Mouse (Mus musculus): ENCODE measurements around the gene Tnrc6c. TPM values are rescaled to one million over a fixed set of nuclear protein-coding genes. Genes with fewer than 3 reads are reported as not detected.
A peak's percentile ranks its signal among the peaks of the same experiment; 100 is the strongest.

Gene Tnrc6c
- total RNA-seq, 2 experiments from 2014 or later: 18.0 to 32.2 TPM

DNA sequence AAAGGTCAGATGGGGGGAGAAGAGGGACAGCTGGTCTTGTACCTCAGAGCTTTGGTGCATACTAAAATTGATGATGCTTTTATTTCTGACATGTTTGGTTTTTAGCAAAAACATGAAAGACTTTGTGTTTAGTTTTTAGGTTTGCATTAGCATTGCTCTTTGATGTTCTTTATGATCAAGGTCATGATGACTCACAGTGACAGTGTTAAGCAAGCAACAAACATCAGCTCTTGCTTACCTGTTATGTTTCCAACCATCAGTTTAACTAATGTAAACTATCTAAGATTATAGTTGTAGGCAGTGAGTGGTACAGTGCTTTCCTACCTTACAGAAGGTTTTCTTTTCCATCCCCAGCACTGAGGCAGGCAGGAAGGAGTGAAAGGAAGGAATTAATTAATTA is 12.5 kb downstream of the Tnrc6c start:
- ATAC-seq (replicated peaks; ENCODE audit: low FRiP score, low TSS enrichment, poor library complexity, severe bottlenecking): no peak

DNA sequence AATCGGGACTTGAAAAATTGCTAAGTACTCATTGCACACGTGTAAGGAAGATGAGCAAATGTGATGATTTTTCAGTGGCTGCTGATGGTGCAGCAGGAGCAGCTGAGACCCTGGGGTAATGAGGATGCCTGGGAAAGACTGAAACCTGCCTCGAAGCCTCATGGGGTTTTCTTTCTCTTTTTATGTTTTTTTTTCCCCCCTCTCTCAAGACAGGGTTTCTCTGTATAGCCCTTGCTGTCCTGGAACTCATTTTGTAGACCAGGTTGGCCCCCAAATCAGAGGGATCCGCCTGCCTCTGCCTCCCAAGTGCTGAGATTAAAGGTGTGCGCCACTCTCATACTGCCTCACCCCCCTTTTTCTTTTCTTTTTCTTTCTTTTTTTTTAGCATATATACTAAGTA is 13.1 kb downstream of the Tnrc6c start:
- no peak for ATAC-seq (replicated peaks; ENCODE audit: low FRiP score, low TSS enrichment, poor library complexity, severe bottlenecking)

DNA sequence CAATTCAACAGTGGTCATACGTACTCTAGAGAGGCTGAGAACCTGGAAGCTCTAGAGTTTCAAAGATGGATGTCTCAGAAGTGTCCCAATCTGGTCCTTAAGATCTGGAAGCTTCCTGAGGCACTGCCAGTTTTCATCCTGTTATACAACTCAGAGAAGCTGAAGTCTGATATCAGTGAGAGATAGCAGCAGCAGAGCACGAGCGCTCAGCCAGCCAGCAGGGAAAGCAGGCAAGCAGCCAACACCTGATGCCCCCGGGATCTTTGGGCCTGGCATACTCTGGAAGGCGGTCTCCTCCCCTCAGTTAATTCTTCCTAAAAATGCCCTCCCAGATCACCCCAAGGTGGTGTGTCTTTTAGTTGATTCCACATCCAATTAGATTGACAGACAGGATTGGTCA is 13.7 kb downstream of the Tnrc6c start:
- peak; percentile 50; the same call in 1 of the 2 replicates for ATAC-seq (replicated peaks; ENCODE audit: low FRiP score, low TSS enrichment, poor library complexity, severe bottlenecking)

DNA sequence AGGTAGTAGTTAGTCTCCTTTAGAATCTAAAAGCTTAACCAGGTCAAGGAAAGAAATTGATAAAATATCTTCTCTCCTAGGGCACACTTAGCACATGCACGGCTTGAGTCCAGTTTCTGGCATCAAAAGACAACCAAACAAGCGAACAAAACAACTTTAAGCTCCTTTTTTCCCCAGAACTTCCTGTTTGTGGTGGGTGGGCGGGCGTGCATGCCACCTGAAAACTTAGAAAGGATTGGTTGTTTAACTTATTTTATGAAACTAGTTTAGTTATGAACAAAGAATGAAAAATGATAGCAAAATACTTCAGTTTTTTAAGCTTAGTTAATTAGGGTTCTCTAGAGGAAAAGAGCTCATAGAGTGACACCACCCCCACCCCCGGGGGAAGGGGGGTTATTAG is 17.5 kb downstream of the Tnrc6c start:
- ATAC-seq (replicated peaks; ENCODE audit: low FRiP score, low TSS enrichment, poor library complexity, severe bottlenecking): no peak

DNA sequence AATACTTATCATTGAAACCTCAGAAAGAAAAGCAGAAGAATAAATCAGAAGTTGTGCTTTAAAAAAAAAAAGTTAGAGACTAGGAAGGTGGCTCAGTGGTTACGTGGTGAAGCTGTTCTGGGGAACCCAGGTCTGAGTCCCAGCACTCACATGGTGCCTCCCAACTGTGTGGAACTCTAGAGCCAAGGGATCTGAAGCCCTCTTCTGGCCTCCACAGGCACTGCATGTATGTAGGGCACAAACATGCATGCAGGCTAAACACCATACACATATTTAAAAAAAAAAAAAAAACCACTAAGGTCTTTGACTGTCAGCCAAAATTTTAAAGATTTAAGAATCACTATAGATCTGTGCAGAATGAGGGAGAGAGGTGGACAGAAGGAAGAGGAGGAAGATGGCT is 20.4 kb downstream of the Tnrc6c start:
- ATAC-seq (replicated peaks; ENCODE audit: low FRiP score, low TSS enrichment, poor library complexity, severe bottlenecking): no peak

DNA sequence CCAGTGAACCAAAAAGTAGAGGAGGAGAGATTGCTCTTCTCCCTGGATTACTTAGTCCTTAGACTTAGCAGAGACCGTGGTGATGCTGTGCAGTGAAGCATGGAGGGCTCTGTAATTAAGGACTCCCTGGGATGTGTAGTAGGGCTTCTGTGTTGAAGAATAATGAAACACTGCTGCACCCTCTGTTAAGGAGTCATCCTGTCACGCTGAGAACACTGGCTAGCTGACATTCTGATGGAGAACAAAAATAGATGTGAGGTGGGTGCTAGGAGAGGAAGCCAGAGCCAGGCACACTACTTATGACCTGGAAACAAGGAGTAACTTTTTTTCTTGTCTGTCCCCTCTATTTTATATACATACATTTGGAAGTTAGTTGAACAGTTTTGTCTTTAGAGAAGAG is 22.6 kb downstream of the Tnrc6c start:
- no peak for ATAC-seq (replicated peaks; ENCODE audit: low FRiP score, low TSS enrichment, poor library complexity, severe bottlenecking)

DNA sequence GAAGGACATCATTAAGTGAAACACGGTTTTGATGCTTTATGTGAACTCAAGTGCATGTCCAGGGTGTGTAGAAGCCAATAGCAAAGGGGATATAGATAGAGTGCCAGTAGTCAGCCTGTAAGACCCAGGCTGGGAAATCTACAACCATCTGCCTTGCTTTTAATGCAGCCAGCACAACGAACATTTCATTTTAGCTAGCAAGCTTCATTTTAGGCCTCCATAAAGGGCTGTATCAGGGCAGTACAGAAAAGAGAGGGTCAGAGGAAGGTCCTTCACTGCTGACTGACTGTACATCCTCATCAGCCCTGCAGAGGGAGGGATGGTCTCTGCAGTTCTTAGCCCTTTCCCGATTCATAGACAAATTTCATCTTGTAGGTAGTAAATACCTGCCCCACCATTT is 23.0 kb downstream of the Tnrc6c start:
- ATAC-seq (replicated peaks; ENCODE audit: low FRiP score, low TSS enrichment, poor library complexity, severe bottlenecking): no peak

DNA sequence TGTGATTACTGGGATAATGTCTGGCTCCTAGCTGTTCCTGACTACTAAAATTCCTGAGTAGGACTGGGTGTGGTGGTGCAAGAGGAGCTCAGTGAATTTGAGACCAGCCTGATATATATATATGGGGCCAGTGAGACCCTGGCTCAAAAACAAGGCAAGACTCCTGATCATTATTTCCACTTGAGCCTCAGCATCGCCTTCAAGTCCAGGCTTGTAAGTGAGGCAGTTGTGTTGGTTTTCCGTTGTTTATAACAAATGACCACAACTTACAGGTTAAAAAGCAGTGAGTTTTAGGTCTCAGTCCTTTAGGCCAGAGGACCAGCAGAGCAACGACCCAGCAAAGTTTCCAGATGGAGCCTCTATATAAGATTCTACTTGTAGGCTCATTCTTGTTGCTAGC is 23.5 kb downstream of the Tnrc6c start:
- no peak for ATAC-seq (replicated peaks; ENCODE audit: low FRiP score, low TSS enrichment, poor library complexity, severe bottlenecking)

DNA sequence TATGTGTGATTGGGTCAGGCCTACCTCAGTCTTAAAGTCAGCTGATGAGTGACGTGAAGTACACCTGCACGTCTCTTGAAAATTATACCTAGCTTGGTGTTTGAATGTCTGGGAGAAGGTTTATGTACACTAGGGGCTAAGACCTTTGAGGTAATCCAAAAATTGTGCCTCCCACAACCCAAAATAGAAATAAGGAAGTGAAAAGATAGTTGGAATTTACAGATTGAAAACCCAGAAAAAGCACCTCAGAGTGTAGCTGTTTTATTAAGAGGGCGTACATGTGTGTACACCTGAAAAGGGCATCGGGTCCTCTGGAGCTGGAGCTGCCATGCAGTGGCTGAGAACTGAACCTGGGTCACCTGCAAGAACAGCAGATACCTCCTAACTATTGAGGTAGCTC is 24.1 kb downstream of the Tnrc6c start:
- no peak for ATAC-seq (replicated peaks; ENCODE audit: low FRiP score, low TSS enrichment, poor library complexity, severe bottlenecking)

DNA sequence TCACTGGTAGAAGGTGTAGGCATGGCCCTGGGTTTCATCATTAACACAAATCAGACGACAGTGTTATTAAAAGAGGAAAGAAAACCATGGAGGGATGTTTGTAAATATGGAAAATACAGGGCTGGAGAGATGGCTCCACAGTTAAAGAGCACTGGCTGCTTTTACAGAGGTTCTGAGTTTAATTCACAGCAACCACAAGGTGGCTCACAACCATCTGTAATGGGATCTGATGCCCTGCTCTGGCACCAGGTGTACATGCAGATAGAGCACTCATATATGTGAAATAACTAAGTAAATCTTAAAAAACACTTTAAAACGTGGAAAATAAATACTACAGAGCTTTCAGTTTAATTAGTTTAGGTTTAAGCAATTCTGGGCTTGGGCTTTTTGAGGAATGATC is 24.7 kb downstream of the Tnrc6c start:
- no peak for ATAC-seq (replicated peaks; ENCODE audit: low FRiP score, low TSS enrichment, poor library complexity, severe bottlenecking)

DNA sequence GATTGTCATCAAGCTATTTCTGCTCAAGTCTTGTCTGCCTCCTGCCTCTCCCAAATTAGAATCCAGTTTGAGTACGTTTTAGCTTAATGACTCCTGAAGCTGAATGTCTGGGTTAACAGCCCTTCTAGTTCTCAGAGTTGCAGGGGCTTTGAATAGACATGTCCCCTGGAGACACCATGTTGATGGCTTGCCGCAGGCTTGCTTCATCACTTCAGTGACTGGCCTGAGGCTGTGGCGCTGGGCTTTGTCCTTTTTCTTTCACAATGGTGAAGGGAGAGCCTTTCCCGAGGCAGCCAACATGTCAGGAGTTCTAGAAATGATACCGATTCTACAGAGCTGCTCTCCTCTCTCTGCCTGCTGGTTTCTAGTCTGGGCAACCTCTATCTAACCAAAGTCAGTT is 30.6 kb downstream of the Tnrc6c start:
- no peak for ATAC-seq (replicated peaks; ENCODE audit: low FRiP score, low TSS enrichment, poor library complexity, severe bottlenecking)

DNA sequence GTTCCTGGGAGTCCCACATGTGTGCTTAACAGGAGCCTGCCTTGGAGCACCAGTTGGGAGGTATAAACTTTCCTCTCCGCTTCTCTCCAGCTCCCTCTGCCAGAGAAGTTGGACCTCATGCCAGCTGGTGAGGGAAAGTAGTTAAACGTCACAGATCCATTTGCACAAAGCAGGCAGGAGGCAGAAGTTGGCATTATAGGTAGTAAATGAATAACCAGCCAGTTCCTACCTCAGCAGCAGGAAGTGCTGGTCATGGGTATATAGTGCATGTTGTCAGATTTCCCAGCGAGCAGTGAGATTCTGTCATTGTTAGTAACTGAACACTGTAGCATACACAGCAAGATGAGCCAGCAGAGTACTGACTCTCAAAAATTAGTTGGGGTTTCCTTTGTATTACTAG is 31.4 kb downstream of the Tnrc6c start:
- no peak for ATAC-seq (replicated peaks; ENCODE audit: low FRiP score, low TSS enrichment, poor library complexity, severe bottlenecking)

DNA sequence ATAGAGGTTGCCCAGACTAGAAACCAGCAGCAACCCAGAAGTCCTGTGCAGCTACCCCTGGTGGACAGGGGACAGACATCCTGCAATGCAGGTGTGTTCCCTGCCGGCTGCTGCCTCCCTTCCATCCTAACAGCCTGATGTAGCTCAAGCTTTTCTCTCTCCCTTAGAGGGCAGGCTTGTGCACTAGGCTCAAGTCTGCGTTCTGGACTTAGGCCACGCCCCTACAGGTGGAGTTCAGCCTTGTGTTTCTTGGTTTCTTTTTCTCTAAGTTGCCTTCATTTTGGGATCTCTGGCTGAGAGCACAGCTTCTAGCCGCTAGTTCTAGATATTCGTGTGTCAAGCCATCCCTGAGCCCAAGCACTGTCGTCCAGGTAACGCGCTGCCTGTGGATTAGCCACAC is 31.9 kb downstream of the Tnrc6c start:
- peak; percentile 87 for ATAC-seq (replicated peaks; ENCODE audit: low FRiP score, low TSS enrichment, poor library complexity, severe bottlenecking)

DNA sequence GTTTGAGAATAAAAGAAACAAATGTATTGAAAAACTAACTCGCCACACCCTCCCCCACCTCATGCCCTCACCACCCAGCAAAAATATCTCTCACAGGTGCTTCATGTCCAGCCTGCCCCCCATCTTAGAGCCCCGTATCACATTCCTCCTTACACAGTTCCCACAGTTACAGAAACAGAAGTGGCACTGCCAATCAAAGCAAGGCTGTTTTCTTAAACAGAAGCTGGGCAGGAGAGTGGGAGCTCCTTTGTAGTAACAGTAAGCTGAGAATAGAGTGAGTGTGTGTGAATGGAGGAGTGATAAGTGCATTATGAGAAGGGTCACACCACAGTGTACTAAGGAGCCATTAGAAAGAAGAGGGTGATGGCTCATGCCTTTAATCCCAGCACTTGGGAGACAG is 34.5 kb downstream of the Tnrc6c start:
- ATAC-seq (replicated peaks; ENCODE audit: low FRiP score, low TSS enrichment, poor library complexity, severe bottlenecking): no peak

DNA sequence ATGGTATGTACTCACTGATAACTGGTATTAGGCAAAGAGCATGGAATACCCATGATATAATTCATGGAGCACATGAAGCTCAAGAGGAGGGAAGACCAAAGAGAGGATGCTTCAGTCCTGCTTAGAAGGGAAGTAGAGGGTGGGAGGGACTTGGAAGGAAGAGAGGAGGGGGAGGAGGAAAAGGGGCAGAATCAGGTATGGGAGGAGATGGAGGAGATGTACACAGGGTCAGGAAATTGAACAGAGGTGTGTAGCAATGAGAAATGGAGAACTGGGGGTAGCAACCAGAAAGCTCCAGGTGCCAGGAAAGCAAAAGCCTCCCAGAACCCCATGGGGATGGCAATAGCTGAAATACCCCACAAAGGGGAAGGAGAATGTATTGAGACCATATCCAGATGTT is 37.2 kb downstream of the Tnrc6c start:
- ATAC-seq (replicated peaks; ENCODE audit: low FRiP score, low TSS enrichment, poor library complexity, severe bottlenecking): no peak

DNA sequence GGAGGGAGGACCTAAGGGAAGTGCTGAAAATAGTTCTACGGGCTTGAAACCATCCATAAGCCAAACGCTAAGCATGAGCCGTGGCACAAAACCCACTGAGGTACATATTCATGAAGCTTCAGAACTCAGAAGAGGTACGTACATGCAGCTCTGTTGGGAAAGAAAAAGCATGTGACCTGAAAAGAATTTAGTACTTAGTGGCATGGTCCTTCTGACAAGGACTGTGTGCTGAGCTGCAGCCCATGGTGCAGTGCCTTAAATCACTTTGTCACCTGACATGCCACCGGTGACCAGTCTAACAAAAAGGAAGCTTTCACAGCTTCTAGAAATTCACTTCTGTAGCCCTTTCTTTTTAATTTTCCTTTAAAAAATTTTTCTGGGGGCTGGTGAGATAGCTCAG is 40.0 kb downstream of the Tnrc6c start:
- ATAC-seq (replicated peaks; ENCODE audit: low FRiP score, low TSS enrichment, poor library complexity, severe bottlenecking): no peak

DNA sequence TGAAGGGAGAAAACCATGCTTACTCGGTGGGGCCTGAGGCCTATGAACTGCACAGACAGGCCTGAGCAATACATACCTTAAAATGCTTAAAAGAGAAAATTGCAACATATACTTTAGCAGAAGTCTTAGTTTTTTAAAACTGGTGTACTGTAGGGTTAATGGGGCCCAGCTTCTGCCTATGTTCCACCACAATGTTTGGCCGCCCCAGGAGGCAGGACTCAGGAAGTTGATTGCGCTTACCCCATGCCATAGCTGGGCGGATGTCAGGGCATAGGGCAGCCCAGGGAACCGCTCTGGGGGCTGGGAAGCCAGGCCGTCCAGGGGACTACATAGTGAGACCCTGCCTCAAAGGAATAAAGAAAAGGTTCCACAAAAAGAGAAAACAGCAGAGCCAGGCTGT is 42.5 kb downstream of the Tnrc6c start:
- 0 out of 2 replicates have a peak, but pooled peaks have one; percentile 38 for ATAC-seq (replicated peaks; ENCODE audit: low FRiP score, low TSS enrichment, poor library complexity, severe bottlenecking)

DNA sequence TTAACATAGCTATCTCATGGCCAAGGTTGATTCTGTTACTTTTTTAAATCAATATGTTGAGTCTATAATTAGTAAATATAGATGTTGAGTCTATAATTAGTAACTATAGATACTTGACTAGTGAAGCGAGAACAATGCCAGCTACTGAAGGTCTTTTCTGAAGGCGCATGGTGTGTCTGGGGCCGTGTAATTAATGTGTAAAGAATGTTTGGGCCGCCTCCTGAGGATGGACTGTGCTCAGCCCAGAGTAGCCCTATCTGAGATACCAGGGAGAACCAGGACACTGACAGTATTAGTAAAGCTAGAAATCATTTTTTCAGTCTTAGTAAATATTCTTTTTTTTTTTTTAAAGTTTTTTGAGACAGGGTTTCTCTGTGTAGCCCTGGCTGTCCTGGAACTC is 46.8 kb downstream of the Tnrc6c start:
- ATAC-seq (replicated peaks; ENCODE audit: low FRiP score, low TSS enrichment, poor library complexity, severe bottlenecking): no peak

DNA sequence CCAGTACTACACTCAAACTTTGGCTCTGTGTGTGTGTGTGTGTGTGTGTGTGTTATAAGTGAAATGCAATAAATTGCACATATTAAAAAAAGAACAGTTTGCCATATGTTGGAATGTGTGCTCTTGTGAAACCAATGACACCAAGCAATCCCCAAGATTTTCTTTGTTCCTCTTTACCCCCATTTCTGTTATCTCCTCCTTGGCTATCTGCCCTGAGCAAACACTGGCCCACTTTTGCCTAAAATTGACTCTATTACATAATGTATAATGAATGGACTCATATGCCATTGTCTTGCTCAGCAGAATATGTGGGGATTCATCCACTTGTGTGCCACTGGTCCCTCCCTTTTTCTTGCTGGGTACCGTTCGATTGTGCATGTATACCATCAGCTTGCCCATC is 52.2 kb downstream of the Tnrc6c start:
- no peak for ATAC-seq (replicated peaks; ENCODE audit: low FRiP score, low TSS enrichment, poor library complexity, severe bottlenecking)

DNA sequence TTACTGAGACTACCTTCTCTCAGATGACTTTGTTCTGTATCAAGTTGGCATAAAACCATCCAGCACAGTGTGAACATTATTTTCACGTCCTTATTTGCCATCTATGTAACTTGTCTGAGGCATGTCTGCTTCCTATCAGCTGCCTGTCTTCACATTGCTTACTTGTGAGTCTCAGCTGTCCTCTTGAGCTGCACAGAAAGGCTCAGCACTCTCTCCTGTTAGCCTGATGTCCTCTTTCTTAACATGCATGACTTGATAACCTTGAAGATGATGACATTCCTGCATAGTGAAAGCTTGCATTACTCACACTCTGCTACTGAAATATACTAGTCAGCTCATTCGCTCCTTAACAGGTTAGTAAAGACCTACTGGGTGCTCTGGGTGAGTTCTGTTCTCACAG is 53.1 kb downstream of the Tnrc6c start:
- no peak for ATAC-seq (replicated peaks; ENCODE audit: low FRiP score, low TSS enrichment, poor library complexity, severe bottlenecking)

DNA sequence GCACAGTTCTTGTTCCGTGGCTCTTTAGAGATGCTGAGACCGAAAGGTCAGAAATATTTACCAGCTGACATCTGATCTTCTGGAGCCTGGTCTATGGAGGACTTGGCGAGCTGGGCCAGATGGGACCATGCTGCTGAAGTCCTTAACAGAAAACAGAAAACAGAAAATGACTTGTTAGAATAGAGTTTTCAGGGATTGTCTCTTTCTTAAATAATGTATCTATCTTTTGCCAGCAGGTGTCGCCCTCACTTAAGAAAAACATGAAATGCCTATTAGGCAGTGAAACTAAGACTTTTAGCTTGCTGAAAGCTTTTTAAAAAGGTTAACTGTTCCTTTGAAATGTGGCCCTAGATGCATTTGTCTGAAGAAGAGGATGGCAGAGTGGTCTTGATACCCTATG is 55.2 kb downstream of the Tnrc6c start:
- 0 out of 2 replicates have a peak, but pooled peaks have one; percentile 39 for ATAC-seq (replicated peaks; ENCODE audit: low FRiP score, low TSS enrichment, poor library complexity, severe bottlenecking)

DNA sequence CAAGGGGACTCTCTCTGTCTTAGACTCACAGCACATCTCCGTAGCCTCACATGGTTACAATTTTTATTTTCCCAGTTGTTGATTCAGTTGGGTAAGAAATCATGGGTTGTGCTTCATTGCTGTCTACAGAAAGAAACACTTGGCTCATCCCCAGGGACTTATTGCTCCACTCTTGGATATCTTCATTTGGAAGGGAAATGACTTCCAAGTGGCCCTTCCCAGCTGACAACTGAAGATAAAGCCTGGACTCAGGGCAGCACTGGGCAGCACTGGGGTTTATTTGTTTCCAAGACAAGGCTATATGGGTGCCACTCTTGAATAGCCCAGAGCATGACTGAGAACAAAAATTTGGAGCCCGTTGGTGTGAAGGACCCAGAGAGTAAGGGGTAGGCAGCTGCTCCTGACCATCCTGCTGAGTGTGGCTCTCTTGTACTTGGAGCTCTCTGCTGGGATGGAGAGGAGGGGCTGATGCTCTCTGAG is 56.8 kb downstream of the Tnrc6c start:
- no peak for ATAC-seq (replicated peaks; ENCODE audit: low FRiP score, low TSS enrichment, poor library complexity, severe bottlenecking)

Measured in megakaryocyte-erythroid progenitor cell, adult 5-6 weeks (primary cell).